Mouse (Mus musculus): Measurements from ENCODE around the gene Kcnn3. TPM values are rescaled to one million over a fixed set of nuclear protein-coding genes. Genes with fewer than 3 reads are reported as not detected.

The Kcnn3 gene
- polyA plus RNA-seq, 2 experiments, result 0.03 TPM; not detected in 1

DNA sequence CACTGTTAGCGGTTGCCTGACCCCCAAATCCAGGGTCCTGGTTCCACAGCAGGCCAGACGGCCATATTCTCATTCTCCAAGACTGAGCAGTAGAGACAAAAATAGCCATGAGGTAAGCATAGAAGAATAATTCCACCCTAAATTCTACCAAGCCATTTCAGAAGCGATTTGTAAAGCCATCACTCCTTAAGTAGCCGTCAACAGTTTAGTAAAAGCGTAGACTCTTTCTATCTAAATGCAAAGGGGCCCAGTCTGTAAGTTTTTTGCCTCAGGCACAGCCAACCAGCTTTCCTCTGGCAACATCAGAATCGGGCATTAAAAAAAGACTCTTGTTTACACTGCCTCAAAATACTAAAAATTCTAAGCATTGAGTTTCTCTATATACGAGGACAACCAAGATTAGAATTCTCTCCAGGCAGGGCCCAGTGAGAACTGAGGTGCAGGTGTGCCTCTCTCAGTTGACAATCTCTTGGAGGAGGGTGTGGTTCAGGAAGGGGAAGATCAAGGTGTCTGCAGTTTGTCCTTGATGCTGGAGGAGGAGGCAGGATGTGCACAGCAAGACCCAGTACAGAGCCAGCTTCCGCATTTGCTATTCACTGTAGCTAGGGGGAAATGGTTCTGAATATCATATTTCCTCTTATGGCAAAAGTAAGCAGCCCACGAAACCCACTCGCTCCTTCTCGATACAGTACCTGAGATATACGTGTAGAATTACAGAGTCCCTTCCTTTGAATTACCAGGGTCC lies 152.8 kb downstream of the Kcnn3 start:
- DNase-seq (ENCODE audit: low read depth in 3 of 3, low spot score in 3 of 3) (no peak), ATAC-seq (ENCODE audit: insufficient read depth) (no peak)
- Histone ChIP-seq H3K9ac (replicated peaks) (no peak overlapping the region), H3K27ac (no peak overlapping the region), H3K4me1 (replicated peaks; ENCODE audit: control insufficient read depth in 2 of 2, insufficient read depth in 2 of 2, low read length in 1 of 2) (no peaks in the 10 kb centered on the region), H3K4me3 (ENCODE audit: insufficient read depth in 1 of 2, low read depth in 2 of 2, low read length in 2 of 2) (no peak overlapping the region), H3K27me3 (ENCODE audit: control insufficient read depth, insufficient read depth, low read length) (no peaks in the 10 kb centered on the region), H3K4me2 (ENCODE audit: low read depth) (no peak overlapping the region), H3K9me3 (ENCODE audit: control insufficient read depth, low read length) (no peaks in the 10 kb centered on the region), H3K36me3 (replicated peaks; ENCODE audit: control insufficient read depth, insufficient read depth, low read depth) (no peaks in the 10 kb centered on the region)
- WGBS (ENCODE audit: insufficient replicate concordance), result 55% methylated on average over 12 of the region's 12 CpGs
- TF ChIP-seq EP300 (IDR thresholded peaks at IDR 0.05; ENCODE audit: low read depth) (no peak), CTCF (IDR thresholded peaks at IDR 0.05; ENCODE audit: low read depth) (no peak)

DNA sequence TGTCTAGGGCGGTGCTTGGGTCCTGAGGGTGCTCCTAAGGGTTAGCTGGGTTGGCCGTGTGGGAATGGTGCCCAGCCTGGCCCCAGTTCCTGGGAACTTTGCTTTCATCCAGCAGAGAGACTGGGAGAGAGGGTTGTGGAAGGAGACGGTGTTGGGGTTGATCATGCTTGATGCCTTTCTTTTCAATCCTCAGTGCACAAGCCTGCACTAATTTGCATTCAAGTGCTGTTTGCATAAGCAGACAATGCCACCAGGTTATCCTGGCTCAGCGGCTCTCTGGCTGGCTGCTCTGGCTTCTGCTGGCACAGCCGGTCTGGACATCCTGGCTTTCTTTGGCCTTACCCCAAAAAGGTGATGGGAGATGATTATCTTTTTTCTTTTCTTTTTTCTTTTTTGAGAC lies 157.7 kb downstream of the Kcnn3 start:
- no peak for DNase-seq (ENCODE audit: low read depth in 3 of 3, low spot score in 3 of 3)
- no peak overlapping the region for H3K27ac ChIP-seq
- WGBS (ENCODE audit: insufficient replicate concordance), result 67% methylated on average over 5 of the region's 5 CpGs
- H3K9ac ChIP-seq (replicated peaks), result no peak overlapping the region
- no peak for ATAC-seq (ENCODE audit: insufficient read depth)
- no peaks in the 10 kb centered on the region for H3K9me3 ChIP-seq (ENCODE audit: control insufficient read depth, low read length)
- no peak for TF ChIP-seq EP300 (IDR thresholded peaks at IDR 0.05; ENCODE audit: low read depth)
- TF ChIP-seq CTCF (IDR thresholded peaks at IDR 0.05; ENCODE audit: low read depth), result no peak
- H3K27me3 ChIP-seq (ENCODE audit: control insufficient read depth, insufficient read depth, low read length), result no peaks in the 10 kb centered on the region
- no peak overlapping the region for H3K4me2 ChIP-seq (ENCODE audit: low read depth)
- no peaks in the 10 kb centered on the region for H3K4me1 ChIP-seq (replicated peaks; ENCODE audit: control insufficient read depth in 2 of 2, insufficient read depth in 2 of 2, low read length in 1 of 2)
- H3K36me3 ChIP-seq (replicated peaks; ENCODE audit: control insufficient read depth, insufficient read depth, low read depth), result no peaks in the 10 kb centered on the region
- no peak overlapping the region for H3K4me3 ChIP-seq (ENCODE audit: insufficient read depth in 1 of 2, low read depth in 2 of 2, low read length in 2 of 2)

DNA sequence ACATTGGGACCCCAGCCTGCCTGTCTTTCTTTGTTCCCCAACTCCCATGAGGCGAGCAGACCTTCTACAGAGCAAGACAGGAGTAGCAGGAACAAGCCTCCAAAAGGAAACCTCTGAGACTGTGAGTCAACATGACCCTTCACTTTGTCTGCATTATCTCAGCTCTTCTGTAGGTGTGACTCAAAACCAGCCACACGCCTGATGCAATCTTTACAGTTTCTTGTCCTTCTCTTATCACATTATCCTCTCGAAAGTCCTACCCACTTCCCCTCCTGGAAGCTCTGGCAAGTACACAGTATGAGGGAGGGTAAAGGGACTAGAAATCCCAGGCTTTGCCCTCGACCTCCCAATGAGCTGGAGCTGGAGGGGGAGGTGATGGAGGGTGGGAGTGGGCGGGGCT lies 166.1 kb downstream of the Kcnn3 start:
- Histone ChIP-seq H3K27me3 (ENCODE audit: control insufficient read depth, insufficient read depth, low read length) (peaks cover 2% of the 10 kb centered on the region), H3K4me2 (ENCODE audit: low read depth) (no peak overlapping the region), H3K9ac (replicated peaks) (no peak overlapping the region), H3K4me1 (replicated peaks; ENCODE audit: control insufficient read depth in 2 of 2, insufficient read depth in 2 of 2, low read length in 1 of 2) (no peaks in the 10 kb centered on the region), H3K9me3 (ENCODE audit: control insufficient read depth, low read length) (no peaks in the 10 kb centered on the region), H3K27ac (no peak overlapping the region), H3K36me3 (replicated peaks; ENCODE audit: control insufficient read depth, insufficient read depth, low read depth) (no peaks in the 10 kb centered on the region), H3K4me3 (ENCODE audit: insufficient read depth in 1 of 2, low read depth in 2 of 2, low read length in 2 of 2) (no peak overlapping the region)
- 22% methylated on average over 5 of the region's 5 CpGs for WGBS (ENCODE audit: insufficient replicate concordance)
- DNase-seq (ENCODE audit: low read depth in 3 of 3, low spot score in 3 of 3), result no peak
- ATAC-seq (ENCODE audit: insufficient read depth), result no peak
- TF ChIP-seq EP300 (IDR thresholded peaks at IDR 0.05; ENCODE audit: low read depth) (no peak), CTCF (IDR thresholded peaks at IDR 0.05; ENCODE audit: low read depth) (no peak)

DNA sequence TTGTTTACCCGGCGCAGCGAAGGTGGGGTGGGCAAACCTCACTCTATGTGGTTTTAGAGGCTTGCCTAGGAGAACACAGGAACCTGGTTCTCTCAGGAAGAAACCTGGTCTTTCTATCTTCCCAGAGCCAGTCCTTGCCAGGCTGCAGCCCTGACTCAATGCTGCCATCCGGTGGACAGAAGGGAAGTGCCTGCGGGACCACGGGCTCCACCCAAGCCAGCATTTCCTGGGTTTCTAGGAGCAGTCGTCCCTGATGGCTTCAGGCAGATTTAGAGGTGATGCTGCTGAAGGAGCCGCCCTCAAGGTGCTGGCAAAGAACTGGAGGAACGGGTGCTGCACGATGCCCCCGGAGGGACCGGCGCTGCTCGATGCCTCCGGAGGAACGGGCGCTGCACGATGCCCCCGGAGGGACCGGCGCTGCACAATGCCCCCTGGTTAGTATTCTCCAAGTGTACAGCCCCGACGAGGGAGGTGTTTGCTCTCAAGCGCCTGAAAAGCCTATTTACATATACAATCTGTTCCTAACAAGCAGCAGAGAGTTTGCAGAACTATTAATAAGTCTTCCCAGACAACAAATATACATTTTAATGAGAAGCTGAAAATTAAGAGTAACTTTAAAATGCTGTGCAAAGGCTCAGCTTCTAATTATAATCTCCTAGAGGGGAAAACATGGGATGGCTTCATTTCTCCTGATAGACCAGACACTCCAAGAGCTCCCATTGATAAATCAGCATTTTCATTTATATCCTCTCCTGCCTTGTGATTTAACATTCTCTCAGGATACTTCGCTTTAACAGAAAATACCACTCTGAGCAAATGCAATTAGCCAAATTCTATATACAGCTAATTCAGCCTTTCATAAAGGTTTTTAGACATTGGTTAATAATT lies 169.0 kb downstream of the Kcnn3 start:
- ATAC-seq (ENCODE audit: insufficient read depth) (no peak), DNase-seq (ENCODE audit: low read depth in 3 of 3, low spot score in 3 of 3) (peak; percentile 11 to 23 (median 20))
- 4% methylated on average over 25 of the region's 25 CpGs for WGBS (ENCODE audit: insufficient replicate concordance)
- TF ChIP-seq CTCF (IDR thresholded peaks at IDR 0.05; ENCODE audit: low read depth) (peak; percentile 93), EP300 (IDR thresholded peaks at IDR 0.05; ENCODE audit: low read depth) (no peak)
- peak overlapping the region; percentile 41 for H3K4me2 ChIP-seq (ENCODE audit: low read depth)
- no peaks in the 10 kb centered on the region; the same call in 1 of the 2 replicates for H3K27me3 ChIP-seq (ENCODE audit: control insufficient read depth, insufficient read depth, low read length)
- no peaks in the 10 kb centered on the region for H3K36me3 ChIP-seq (replicated peaks; ENCODE audit: control insufficient read depth, insufficient read depth, low read depth)
- H3K27ac ChIP-seq, result no peak overlapping the region
- H3K9me3 ChIP-seq (ENCODE audit: control insufficient read depth, low read length), result no peaks in the 10 kb centered on the region
- H3K4me3 ChIP-seq (ENCODE audit: insufficient read depth in 1 of 2, low read depth in 2 of 2, low read length in 2 of 2), result no peak overlapping the region
- H3K9ac ChIP-seq (replicated peaks), result no peak overlapping the region
- no peaks in the 10 kb centered on the region for H3K4me1 ChIP-seq (replicated peaks; ENCODE audit: control insufficient read depth in 2 of 2, insufficient read depth in 2 of 2, low read length in 1 of 2)

DNA sequence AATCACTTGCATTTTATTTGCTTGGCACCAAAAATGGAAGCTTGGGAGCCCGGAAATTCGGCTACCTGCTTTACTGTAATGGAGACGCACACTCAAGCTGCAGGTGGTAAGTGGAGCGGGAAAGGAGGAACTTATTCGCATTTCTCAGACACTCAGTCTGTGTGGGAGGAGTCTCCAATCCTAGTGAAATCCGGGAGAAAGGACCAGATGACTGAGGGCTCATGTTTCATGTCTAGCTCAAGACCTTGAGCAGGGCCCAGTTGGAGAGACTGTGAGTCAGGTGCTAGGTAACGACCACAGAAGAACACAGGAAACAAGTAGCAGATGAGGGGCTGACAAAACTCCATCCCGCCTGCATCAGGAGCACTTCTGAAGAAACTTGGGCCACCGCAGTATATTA lies 171.8 kb downstream of the Kcnn3 start:
- WGBS (ENCODE audit: insufficient replicate concordance), result 48% methylated on average over 9 of the region's 9 CpGs

More for the DNA sequence above, 171.8 kb downstream of the Kcnn3 start:
- Histone ChIP-seq H3K4me2 (ENCODE audit: low read depth) (no peak overlapping the region), H3K27me3 (ENCODE audit: control insufficient read depth, insufficient read depth, low read length) (no peaks in the 10 kb centered on the region; the same call in 1 of the 2 replicates), H3K27ac (no peak overlapping the region), H3K4me1 (replicated peaks; ENCODE audit: control insufficient read depth in 2 of 2, insufficient read depth in 2 of 2, low read length in 1 of 2) (no peaks in the 10 kb centered on the region), H3K9me3 (ENCODE audit: control insufficient read depth, low read length) (no peaks in the 10 kb centered on the region), H3K36me3 (replicated peaks; ENCODE audit: control insufficient read depth, insufficient read depth, low read depth) (no peaks in the 10 kb centered on the region), H3K9ac (replicated peaks) (no peak overlapping the region), H3K4me3 (ENCODE audit: insufficient read depth in 1 of 2, low read depth in 2 of 2, low read length in 2 of 2) (no peak overlapping the region)
- no peak for TF ChIP-seq EP300 (IDR thresholded peaks at IDR 0.05; ENCODE audit: low read depth)
- no peak for DNase-seq (ENCODE audit: low read depth in 3 of 3, low spot score in 3 of 3)
- no peak for ATAC-seq (ENCODE audit: insufficient read depth)
